Mouse (Mus musculus) hindbrain, embryonic 14.5 days (tissue): Measurements from ENCODE around the gene Ifi47. TPM values are rescaled to one million over a fixed set of nuclear protein-coding genes. Genes with fewer than 3 reads are reported as not detected.

ENCODE experiments used
- ATAC-seq: fragments of 200-750 bp; cut with Nextera tagmentation; 2 replicates; pipeline ENCODE4 v1.8.0; 2017; ENCODE audit warnings: moderate number of reproducible peaks, mild to moderate bottlenecking, moderate TSS enrichment, moderate library complexity; ENCODE audit not compliant: low FRiP score
- DNase-seq: peaks from one replicate; pipeline ENCODE4 v3.0.0-alpha.2; 2015; ENCODE audit warnings: low spot score
- H3K27ac ChIP-seq: fragments of 300-500 bp; sonication (generic); 2 replicates; pipeline ENCODE4 v1.5.1; 2014; ENCODE audit warnings: mild to moderate bottlenecking, moderate library complexity
- H3K27me3 ChIP-seq: fragments of 300-500 bp; sonication (generic); 2 replicates; pipeline ENCODE4 v1.6.1; 2014; ENCODE audit warnings: mild to moderate bottlenecking, low read length, mixed read lengths; ENCODE audit not compliant: control insufficient read depth, insufficient read depth
- H3K36me3 ChIP-seq: fragments of 300-500 bp; sonication (generic); replicated peaks from 2 replicates; pipeline ENCODE4 v1.6.1; 2014; ENCODE audit not compliant: control insufficient read depth, insufficient read depth
- H3K4me1 ChIP-seq: fragments of 300-500 bp; sonication (generic); replicated peaks from 2 replicates; pipeline ENCODE4 v1.6.1; 2014; ENCODE audit warnings: antibody characterized with exemption, low read length, mixed read lengths; ENCODE audit not compliant: control insufficient read depth, insufficient read depth
- H3K4me2 ChIP-seq: fragments of 300-500 bp; sonication (generic); replicated peaks from 2 replicates; pipeline ENCODE4 v1.6.1; 2014; ENCODE audit warnings: mild to moderate bottlenecking, moderate library complexity
- H3K4me3 ChIP-seq: fragments of 300-500 bp; sonication (generic); replicated peaks from 2 replicates; pipeline ENCODE4 v1.5.1; 2014; ENCODE audit warnings: mild to moderate bottlenecking, low read length
- H3K9ac ChIP-seq: fragments of 300-500 bp; sonication (generic); 2 replicates; pipeline ENCODE4 v1.6.1; 2014
- H3K9me3 ChIP-seq: fragments of 300-500 bp; sonication (generic); 2 replicates; pipeline ENCODE4 v1.6.1; 2016; ENCODE audit warnings: low read length; ENCODE audit not compliant: control insufficient read depth
- WGBS: fragments of 180-500 bp; shearing (Covaris S2); extraction: QIAGEN DNeasy Blood & Tissue Kit; methylation state at CpG from one replicate; pipeline ENCODE4 v1.1.7; 2014; 5-methylcytosine and 5-hydroxymethylcytosine counted together
- polyA plus RNA-seq: library from polyadenylated mRNA; unstranded; fragments of >200 nt; fragmentation: Nextera tagmentation; extraction: Ambion mirVana; gene quantifications from 2 replicates; pipeline ENCODE4 v1.2.1, GENCODE M21; 2014

Ifi47 gene
- polyA plus RNA-seq, 1 experiment from 2014 or later, result 1.0 TPM

GRCm38 (mm10) chr11:49078719-49079118, 2.3 kb downstream of the Ifi47 start:
- ATAC-seq (no peak), DNase-seq (no peak)
- Histone ChIP-seq H3K27ac (no peak overlapping the region), H3K4me3 (no peak overlapping the region), H3K9ac (no peak overlapping the region), H3K9me3 (no peaks in the 10 kb centered on the region), H3K27me3 (no peaks in the 10 kb centered on the region), H3K4me1 (no peaks in the 10 kb centered on the region), H3K4me2 (no peak overlapping the region), H3K36me3 (no peaks in the 10 kb centered on the region)
- 90% methylated on average over 3 of the region's 3 CpGs for WGBS

GRCm38 (mm10) chr11:49080636-49081035, 4.2 kb downstream of the Ifi47 start:
- DNase-seq (no peak), ATAC-seq (no peak)
- Histone ChIP-seq H3K27me3 (no peaks in the 10 kb centered on the region), H3K4me1 (no peaks in the 10 kb centered on the region), H3K4me2 (no peak overlapping the region), H3K4me3 (no peak overlapping the region), H3K9me3 (no peaks in the 10 kb centered on the region), H3K27ac (no peak overlapping the region), H3K36me3 (no peaks in the 10 kb centered on the region), H3K9ac (no peak overlapping the region)
- 79% methylated on average over 1 of the region's 1 CpGs for WGBS

GRCm38 (mm10) chr11:49081356-49081755, 5.0 kb downstream of the Ifi47 start:
- H3K4me3 ChIP-seq, result no peak overlapping the region
- H3K4me1 ChIP-seq, result no peaks in the 10 kb centered on the region
- H3K9ac ChIP-seq, result no peak overlapping the region
- no peaks in the 10 kb centered on the region for H3K36me3 ChIP-seq
- H3K4me2 ChIP-seq, result no peak overlapping the region
- 84% methylated on average over 4 of the region's 4 CpGs for WGBS
- no peak for ATAC-seq
- H3K9me3 ChIP-seq, result no peaks in the 10 kb centered on the region
- no peaks in the 10 kb centered on the region for H3K27me3 ChIP-seq
- H3K27ac ChIP-seq, result no peak overlapping the region
- DNase-seq, result no peak

GRCm38 (mm10) chr11:49081886-49082285, 5.5 kb downstream of the Ifi47 start:
- DNase-seq, result no peak

GRCm38 (mm10) chr11:49083146-49083545, 6.8 kb downstream of the Ifi47 start:
- no peaks in the 10 kb centered on the region for H3K27me3 ChIP-seq
- no peaks in the 10 kb centered on the region for H3K36me3 ChIP-seq
- H3K27ac ChIP-seq, result no peak overlapping the region
- WGBS, result 88% methylated on average over 1 of the region's 1 CpGs
- H3K9ac ChIP-seq, result no peak overlapping the region
- H3K4me2 ChIP-seq, result no peak overlapping the region
- ATAC-seq (no peak), DNase-seq (no peak)
- no peaks in the 10 kb centered on the region for H3K9me3 ChIP-seq
- H3K4me3 ChIP-seq, result no peak overlapping the region
- no peaks in the 10 kb centered on the region for H3K4me1 ChIP-seq

More at GRCm38 (mm10) chr11:49081886-49082285, 5.5 kb downstream of the Ifi47 start:
- H3K4me2 ChIP-seq, result no peak overlapping the region
- H3K27me3 ChIP-seq, result no peaks in the 10 kb centered on the region
- no peak for ATAC-seq
- H3K27ac ChIP-seq, result no peak overlapping the region
- no peak overlapping the region for H3K9ac ChIP-seq
- WGBS, result 81% methylated on average over 3 of the region's 3 CpGs
- no peaks in the 10 kb centered on the region for H3K36me3 ChIP-seq
- H3K9me3 ChIP-seq, result no peaks in the 10 kb centered on the region
- H3K4me3 ChIP-seq, result no peak overlapping the region
- H3K4me1 ChIP-seq, result no peaks in the 10 kb centered on the region

- no peak overlapping the region for H3K27ac ChIP-seq
- H3K27me3 ChIP-seq, result no peaks in the 10 kb centered on the region
- H3K9ac ChIP-seq, result no peak overlapping the region
- no peaks in the 10 kb centered on the region for H3K4me1 ChIP-seq
- no peak overlapping the region for H3K4me2 ChIP-seq
- ATAC-seq, result no peak
- no peaks in the 10 kb centered on the region for H3K9me3 ChIP-seq
- H3K36me3 ChIP-seq, result no peaks in the 10 kb centered on the region
- no peak overlapping the region for H3K4me3 ChIP-seq
- 83% methylated on average over 3 of the region's 3 CpGs for WGBS
- no peak for DNase-seq
Measured at GRCm38 (mm10) chr11:49083808-49084207, 7.4 kb downstream of the Ifi47 start.

GRCm38 (mm10) chr11:49084385-49084784, 8.0 kb downstream of the Ifi47 start:
- Histone ChIP-seq H3K4me2 (no peak overlapping the region), H3K27ac (no peak overlapping the region), H3K9ac (no peak overlapping the region), H3K9me3 (no peaks in the 10 kb centered on the region), H3K4me1 (no peaks in the 10 kb centered on the region), H3K4me3 (no peak overlapping the region), H3K36me3 (no peaks in the 10 kb centered on the region), H3K27me3 (no peaks in the 10 kb centered on the region)
- ATAC-seq (no peak), DNase-seq (no peak)
- WGBS, result 74% methylated on average over 1 of the region's 1 CpGs

GRCm38 (mm10) chr11:49084875-49085274, 8.5 kb downstream of the Ifi47 start:
- H3K27me3 ChIP-seq, result no peaks in the 10 kb centered on the region
- no peak overlapping the region for H3K9ac ChIP-seq
- H3K4me1 ChIP-seq, result no peaks in the 10 kb centered on the region
- no peak for ATAC-seq
- DNase-seq, result no peak
- WGBS, result 55% methylated on average over 3 of the region's 3 CpGs
- no peaks in the 10 kb centered on the region for H3K36me3 ChIP-seq
- no peak overlapping the region for H3K4me3 ChIP-seq
- no peak overlapping the region for H3K27ac ChIP-seq
- H3K4me2 ChIP-seq, result no peak overlapping the region
- H3K9me3 ChIP-seq, result no peaks in the 10 kb centered on the region

GRCm38 (mm10) chr11:49086858-49087361, 10.5 kb downstream of the Ifi47 start:
- Histone ChIP-seq H3K4me2 (no peak overlapping the region), H3K27me3 (no peaks in the 10 kb centered on the region), H3K4me3 (no peak overlapping the region), H3K36me3 (no peaks in the 10 kb centered on the region), H3K9ac (no peak overlapping the region), H3K9me3 (no peaks in the 10 kb centered on the region), H3K27ac (no peak overlapping the region), H3K4me1 (no peaks in the 10 kb centered on the region)
- ATAC-seq, result no peak
- no peak for DNase-seq
- WGBS, result 86% methylated on average over 6 of the region's 6 CpGs
